Mouse (Mus musculus) heart, postnatal 0 days (tissue): Measurements from ENCODE around the gene Tmem213.

Experiments used
- CTCF ChIP-seq: IDR thresholded peaks from 2 replicates; pipeline ENCODE4 v1.5.1; 2016; ENCODE audit warnings: antibody characterized with exemption, control low read depth, low read depth
- EP300 ChIP-seq: IDR thresholded peaks from 2 replicates; pipeline ENCODE4 v1.6.1; 2016; ENCODE audit warnings: antibody characterized with exemption, low read depth

- TF ChIP-seq EP300 (no peak), CTCF (no peak)
These were observed 55.6 kb downstream of the Tmem213 start for GRCm38 (mm10) chr6:38164705-38165104.
